Mouse (Mus musculus) skeletal muscle tissue, adult 2 months (tissue): ENCODE data around the gene Ythdf2.
"Not testable (repeated sequence)": the region's sequence is repeated elsewhere in the genome, so short reads cannot be mapped to it uniquely, and the experiment has no call there.

Source experiments
- DNase-seq: peaks from one replicate; pipeline ENCODE4 v3.0.0-alpha.2; 2012; ENCODE audit warnings: low read depth, low spot score

Ythdf2 gene

DNA sequence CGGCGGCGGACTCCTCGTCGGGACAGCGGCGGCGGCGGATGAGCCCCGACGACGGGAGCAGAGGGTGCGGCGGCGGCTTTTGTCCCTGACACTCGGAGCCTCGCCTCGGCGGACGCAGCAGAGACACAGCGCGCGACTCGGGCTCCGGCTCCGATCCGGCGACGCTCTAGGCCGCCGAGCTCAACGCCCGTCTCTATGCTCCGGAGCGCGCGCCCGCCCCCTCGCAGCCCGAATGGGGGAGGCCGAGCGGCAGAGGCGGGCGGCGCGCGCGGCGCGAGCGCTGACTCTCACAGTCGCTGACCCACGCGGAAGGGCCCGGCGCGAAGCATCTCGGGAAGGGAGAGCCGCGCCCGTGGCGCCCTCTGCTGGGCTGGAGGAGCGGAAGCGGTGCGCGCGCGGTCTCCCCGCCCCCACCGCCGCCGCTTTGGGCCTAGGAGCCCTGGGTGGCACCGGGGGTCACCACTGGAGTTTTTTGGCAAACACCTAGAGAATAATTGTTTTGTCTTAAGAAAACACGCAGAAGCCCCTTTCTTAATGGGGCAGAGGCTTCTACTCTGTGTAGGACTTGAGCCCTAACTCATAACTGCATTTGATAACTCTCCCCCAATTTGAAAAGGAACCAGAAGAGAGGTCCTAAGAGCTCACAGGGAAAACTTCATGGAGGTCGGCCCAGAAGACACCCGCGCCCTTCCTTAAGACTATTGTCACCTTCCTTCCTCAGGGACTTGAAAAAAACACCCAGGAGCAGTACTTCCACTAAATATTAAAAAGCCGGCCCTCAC lies at the start of gene Ythdf2:
Gene Ythdf2 (minus strand): TSS at position 351 of the 782 bp plus-strand sequence.
- DNase-seq: peak; percentile 95

- peak; percentile 44 for DNase-seq
Observed at GRCm38 (mm10) chr4:132260404-132261379, 48.6 kb upstream of the Ythdf2 start.

- DNase-seq: no peak
Observed at GRCm38 (mm10) chr4:132259248-132259647, 47.1 kb upstream of the Ythdf2 start.

DNA sequence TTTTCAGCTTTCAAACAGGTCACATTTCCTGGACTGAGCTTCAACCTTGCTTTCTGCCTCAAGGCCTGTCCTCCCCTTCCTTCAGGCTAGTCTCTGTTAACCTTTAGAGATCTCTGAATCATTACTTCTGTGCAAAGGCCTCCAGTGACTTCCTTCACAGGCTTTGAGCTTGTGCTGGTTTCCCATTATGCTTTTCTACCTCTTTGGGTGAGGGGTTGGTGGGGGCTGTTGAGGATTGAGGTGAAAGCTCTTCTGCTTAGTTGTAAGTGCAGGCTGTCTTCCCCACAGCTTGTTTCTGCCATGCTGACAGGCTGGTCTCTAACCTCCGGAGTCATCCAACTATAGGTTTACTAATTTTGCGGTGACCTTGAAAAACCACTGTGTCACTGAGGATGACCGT lies 44.3 kb upstream of the Ythdf2 start:
- DNase-seq: no peak

- no peak for DNase-seq
Observed at GRCm38 (mm10) chr4:132254986-132255385, 42.9 kb upstream of the Ythdf2 start.

- no peak for DNase-seq
Observed at GRCm38 (mm10) chr4:132253622-132254021, 41.5 kb upstream of the Ythdf2 start.

DNA sequence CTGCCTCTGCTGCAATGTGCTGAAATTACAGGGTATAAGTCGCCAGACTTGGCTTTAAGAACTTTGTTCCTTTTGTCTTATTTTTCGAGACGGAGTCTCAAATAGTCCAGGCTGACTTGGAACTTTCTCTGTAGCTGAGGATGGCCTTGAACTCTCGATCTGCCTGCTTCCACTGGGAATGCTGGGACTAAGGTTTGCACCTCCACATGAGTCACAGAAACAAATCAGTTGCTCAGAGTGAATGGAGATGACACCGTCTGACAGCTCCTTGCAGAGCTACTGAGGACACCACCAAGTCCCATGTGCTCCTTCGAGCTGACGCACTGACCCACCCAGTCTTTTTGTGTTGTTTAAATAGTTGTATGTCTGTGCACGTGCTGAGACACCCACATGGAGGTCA lies 41.0 kb upstream of the Ythdf2 start:
- DNase-seq: no peak

- no peak for DNase-seq
Observed at GRCm38 (mm10) chr4:132251596-132251995, 39.5 kb upstream of the Ythdf2 start.

DNA sequence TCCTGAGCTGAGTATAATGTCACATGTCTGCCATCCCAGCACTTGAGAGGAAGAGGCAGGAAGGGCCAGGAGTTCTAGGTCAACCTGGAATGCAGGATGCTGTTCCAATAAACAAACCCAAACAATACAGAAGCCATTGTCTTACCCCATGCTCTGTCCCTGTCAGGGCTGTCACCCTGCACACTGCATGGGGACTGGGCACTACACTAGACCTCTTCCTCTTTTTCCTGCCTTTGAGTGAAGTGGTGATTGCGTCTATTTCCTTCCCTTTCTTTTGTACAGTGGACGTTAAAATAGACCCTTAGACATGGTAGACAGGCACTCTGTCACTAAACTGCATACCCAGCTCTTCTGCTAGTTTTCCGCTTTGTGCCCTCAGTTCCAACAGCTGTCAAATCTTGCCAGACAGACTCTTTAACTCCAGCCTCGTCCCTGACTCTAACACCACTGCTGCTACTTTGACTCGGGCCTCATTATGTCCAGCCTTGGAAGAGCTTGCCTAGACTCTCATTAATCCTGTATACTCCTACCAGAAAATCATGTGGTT lies 35.4 kb upstream of the Ythdf2 start:
- DNase-seq: no peak

GRCm38 (mm10) chr4:132245643-132246042 lies 33.5 kb upstream of the Ythdf2 start:
- DNase-seq: no peak

GRCm38 (mm10) chr4:132241208-132241607 lies 29.1 kb upstream of the Ythdf2 start:
- DNase-seq: no peak

DNA sequence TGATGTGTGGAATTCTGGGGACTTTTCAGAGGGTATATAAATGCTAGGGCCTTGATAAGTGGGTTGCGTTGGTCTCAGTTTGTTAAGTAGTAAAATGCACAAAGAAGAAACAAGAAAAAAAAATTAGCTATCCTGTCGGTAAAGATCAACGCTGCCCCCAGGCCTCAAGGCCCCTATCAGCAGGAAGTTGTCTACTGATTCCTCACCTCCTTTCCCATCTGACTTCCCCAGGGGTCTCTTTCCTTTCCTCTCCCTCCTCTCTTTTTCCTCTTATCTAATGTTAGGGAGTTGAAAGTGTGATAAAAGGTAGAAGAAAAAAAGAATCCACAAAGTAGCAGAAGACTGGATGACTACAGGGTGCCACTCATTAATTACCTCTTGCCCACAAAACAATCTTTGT lies 28.3 kb upstream of the Ythdf2 start:
- DNase-seq: no peak

GRCm38 (mm10) chr4:132238356-132238755 lies 26.3 kb upstream of the Ythdf2 start:
- no peak for DNase-seq

GRCm38 (mm10) chr4:132234710-132235109 lies 22.6 kb upstream of the Ythdf2 start:
- DNase-seq: no peak

DNA sequence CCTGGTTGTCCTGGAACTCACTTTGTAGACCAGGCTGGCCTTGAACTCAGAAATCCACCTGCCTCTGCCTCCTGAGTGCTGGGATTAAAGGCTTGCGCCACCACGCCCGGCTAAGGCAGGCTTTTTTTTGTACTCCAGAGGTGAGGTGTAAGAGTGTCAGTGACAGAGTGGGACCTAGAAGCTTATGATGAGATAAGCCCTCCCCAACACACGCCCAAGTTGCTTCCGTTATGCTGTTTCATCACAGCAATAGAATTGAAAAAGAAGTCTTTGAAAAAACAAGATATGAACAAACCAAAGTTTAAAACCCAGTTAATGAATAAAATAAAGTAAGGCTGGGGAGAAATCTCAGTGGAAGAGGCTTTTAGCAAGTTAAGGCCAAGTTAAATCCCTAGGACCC lies 18.3 kb upstream of the Ythdf2 start:
- no peak for DNase-seq

DNA sequence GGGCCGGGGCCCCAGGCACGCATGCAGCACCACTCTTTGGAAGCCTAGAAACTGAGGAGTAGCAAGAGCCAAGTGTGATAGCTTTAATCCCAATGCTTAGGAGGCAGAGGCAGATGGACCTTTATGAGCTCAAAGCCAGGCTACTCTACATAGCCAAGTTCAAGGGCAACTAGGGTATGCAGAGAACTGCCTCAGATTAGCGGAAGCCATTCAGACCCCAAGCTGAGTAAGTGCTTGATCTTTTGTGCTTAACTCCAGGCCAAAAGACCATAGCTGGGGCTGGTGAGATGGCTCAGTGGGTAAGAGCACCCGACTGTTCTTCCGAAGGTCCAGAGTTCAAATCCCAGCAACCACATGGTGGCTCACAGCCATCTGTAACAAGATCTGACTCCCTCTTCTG lies 9.9 kb upstream of the Ythdf2 start:
- not testable (repeated sequence) for DNase-seq

DNA sequence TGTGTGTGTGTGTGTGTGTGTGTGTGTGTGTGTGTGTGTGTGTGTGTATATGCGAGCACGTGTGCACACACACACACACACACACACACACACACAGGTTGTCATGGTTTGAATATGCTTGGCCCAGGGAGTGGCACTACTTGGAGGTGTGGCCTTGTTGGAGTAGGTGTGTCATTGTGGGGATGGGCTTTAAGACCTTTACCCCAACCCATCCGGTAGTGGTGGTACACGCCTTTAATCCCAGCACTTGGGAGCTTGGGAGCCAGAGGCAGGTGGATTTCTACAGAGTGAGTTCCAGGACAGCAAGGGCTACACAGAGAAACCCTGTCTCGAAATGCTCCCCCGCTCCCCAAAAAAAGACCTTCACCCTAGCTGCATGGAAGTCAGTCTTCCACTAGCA lies 6.3 kb upstream of the Ythdf2 start:
- not testable (repeated sequence) for DNase-seq

DNA sequence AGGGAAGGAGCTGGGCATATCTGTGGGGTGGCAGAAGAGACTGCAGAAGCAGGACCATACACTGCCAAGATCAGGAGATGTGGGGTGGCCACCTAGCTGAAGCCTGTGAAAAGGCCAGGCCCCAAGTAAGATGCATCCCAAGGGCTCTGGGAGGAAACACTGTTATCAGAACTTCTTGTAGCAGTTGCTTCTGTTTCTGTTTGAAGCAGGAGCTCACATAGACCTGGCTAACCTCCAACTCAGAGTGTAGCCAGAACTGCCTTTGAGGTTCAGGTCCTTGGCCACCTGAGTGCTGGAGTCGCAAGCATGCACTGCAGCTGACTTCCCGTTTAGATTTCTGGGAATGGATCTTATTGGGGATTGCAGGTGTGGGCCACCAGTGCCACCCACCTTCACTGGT lies 5.7 kb upstream of the Ythdf2 start:
- DNase-seq: no peak

DNA sequence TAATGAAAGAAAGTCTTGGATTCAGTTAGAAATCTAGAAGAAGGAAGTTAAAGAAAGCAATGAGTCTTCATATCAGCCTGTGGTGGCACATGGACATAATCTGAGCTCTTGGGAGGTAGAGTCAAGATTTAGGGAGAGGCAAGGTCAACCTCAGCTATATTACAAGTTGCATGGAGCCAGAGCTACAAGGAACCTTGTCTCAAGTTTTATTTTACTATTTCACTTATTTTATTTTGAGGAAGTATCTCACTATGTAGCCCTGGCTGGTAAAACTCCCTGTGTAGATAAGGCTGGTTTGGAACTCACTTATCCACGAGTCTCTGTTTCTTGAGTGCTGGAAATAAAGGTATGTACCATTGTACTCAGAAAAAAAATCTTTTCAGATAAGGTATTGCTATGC lies 4.5 kb upstream of the Ythdf2 start:
- DNase-seq: no peak

- no peak for DNase-seq
Observed at GRCm38 (mm10) chr4:132214847-132215246, 2.7 kb upstream of the Ythdf2 start.

- DNase-seq: no peak
Observed at GRCm38 (mm10) chr4:132211091-132211942, 786 bp downstream of the Ythdf2 start.
